Mouse (Mus musculus) erythroblast, embryonic 14.5 days (primary cell): ENCODE results near the gene Lrig1. TPM values are rescaled to one million over a fixed set of nuclear protein-coding genes. Genes with fewer than 3 reads are reported as not detected.

Source experiments
- H3K27me3 ChIP-seq: 2 replicates; pipeline ENCODE4 v1.6.1; 2012; ENCODE audit warnings: inconsistent platforms; ENCODE audit not compliant: control insufficient read depth
- H3K36me3 ChIP-seq: 2 replicates; pipeline ENCODE4 v1.6.1; 2012; ENCODE audit warnings: mild to moderate bottlenecking, inconsistent platforms; ENCODE audit not compliant: control insufficient read depth
- H3K4me1 ChIP-seq: 2 replicates; pipeline ENCODE4 v1.6.1; 2012; ENCODE audit warnings: inconsistent platforms; ENCODE audit not compliant: control insufficient read depth
- H3K4me3 ChIP-seq: replicated peaks from 2 replicates; pipeline ENCODE3; 2012; ENCODE audit warnings: moderate library complexity, mild to moderate bottlenecking, inconsistent platforms
- H3K9me3 ChIP-seq: 2 replicates; pipeline ENCODE4 v1.6.1; 2012; ENCODE audit warnings: low read length, inconsistent platforms, mixed read lengths; ENCODE audit not compliant: control insufficient read depth
- GATA1 ChIP-seq: IDR thresholded peaks from 2 replicates; pipeline ENCODE4 v1.6.1; 2012; ENCODE audit warnings: low read length, inconsistent platforms, mixed read lengths
- TAL1 ChIP-seq: IDR thresholded peaks from 3 replicates; pipeline ENCODE4 v1.6.1; 2012; ENCODE audit warnings: low read length, inconsistent platforms, mixed read lengths
- polyA plus RNA-seq: library from polyadenylated mRNA; stranded (reverse); fragments of >175 nt; gene quantifications from 2 replicates; pipeline ENCODE4 v1.2.3, GENCODE M21; 2012

Lrig1 gene
- polyA plus RNA-seq, 1 experiment = 0.06 TPM

GRCm38 (mm10) chr6:94599016-94599415 is 100.9 kb downstream of the Lrig1 start:
- Histone ChIP-seq H3K4me1 (peaks cover 2% of the 10 kb centered on the region; the same call in 1 of the 2 replicates), H3K4me3 (no peak overlapping the region), H3K27me3 (no peaks in the 10 kb centered on the region), H3K36me3 (peaks cover 7% of the 10 kb centered on the region), H3K9me3 (no peaks in the 10 kb centered on the region)
- TF ChIP-seq GATA1 (no peak), TAL1 (no peak)

DNA sequence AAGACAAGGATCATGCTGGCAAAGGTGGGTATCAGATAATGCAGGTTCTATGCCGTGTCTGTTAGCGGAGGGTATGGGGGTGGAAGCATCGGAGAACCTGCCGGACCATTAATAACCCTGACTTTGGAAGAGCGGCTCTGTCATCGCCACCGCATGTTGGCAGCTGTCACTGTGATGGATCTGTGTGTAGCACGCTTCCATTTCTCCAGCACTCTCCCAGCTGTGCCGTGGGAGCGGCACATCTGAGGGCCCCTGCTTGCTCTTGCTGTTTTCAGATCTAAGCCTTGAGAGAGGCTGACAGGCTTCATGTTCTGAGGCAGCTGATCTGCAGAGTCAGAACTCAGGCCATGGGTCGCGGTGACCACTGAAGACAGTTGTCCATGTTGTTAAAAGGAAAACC is 101.5 kb downstream of the Lrig1 start:
- no peak overlapping the region for H3K4me3 ChIP-seq
- peaks cover 2% of the 10 kb centered on the region; the same call in 1 of the 2 replicates for H3K4me1 ChIP-seq
- no peaks in the 10 kb centered on the region for H3K9me3 ChIP-seq
- H3K36me3 ChIP-seq = peaks cover 4% of the 10 kb centered on the region; the same call in 1 of the 2 replicates
- no peaks in the 10 kb centered on the region for H3K27me3 ChIP-seq
- TF ChIP-seq GATA1 = no peak

DNA sequence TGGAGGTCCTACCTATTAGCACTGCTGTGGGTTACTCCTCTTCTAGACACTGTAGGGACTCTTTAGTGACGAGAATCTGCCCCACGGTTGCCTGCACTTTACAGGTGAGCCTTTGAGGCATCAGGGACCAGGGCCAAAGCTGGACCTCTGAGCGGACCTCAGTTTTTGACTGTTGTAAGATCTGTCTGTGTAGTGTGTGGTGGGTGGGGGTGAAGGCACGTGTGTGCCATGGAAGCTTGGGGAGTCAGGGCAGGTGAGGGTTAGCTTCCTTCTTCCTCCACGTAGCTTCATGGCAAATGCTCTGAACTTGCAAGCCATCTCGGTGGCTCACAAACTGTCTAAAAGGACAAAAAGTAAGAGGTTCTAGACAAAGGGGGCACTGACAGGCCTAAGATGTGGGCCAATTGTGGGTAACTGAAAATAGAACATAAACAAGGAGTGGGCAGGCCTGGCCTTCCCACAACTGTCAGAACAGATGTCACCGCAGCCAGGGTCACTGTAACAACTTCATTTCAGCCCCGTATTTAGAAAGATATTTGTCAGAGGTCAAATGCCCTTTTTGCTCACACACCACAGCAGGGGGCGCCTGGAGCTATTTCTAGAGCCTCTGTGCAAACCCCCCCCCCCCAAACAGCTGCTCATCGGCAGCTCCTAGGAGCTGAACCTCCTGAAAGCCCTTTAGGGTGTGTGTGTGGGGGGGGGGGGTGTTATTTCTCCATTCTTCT is 103.0 kb downstream of the Lrig1 start:
- H3K9me3 ChIP-seq = no peaks in the 10 kb centered on the region
- peaks cover 3% of the 10 kb centered on the region; the same call in 1 of the 2 replicates for H3K36me3 ChIP-seq
- H3K27me3 ChIP-seq = no peaks in the 10 kb centered on the region
- TF ChIP-seq GATA1 (no peak), TAL1 (no peak)
- H3K4me1 ChIP-seq = peaks cover 2% of the 10 kb centered on the region; the same call in 1 of the 2 replicates
- no peak overlapping the region for H3K4me3 ChIP-seq

GRCm38 (mm10) chr6:94596051-94596760 is 103.8 kb downstream of the Lrig1 start:
- Histone ChIP-seq H3K4me1 (peaks cover 2% of the 10 kb centered on the region; the same call in 1 of the 2 replicates), H3K36me3 (no peaks in the 10 kb centered on the region; the same call in 1 of the 2 replicates), H3K9me3 (no peaks in the 10 kb centered on the region), H3K27me3 (no peaks in the 10 kb centered on the region), H3K4me3 (no peak overlapping the region)
- TF ChIP-seq GATA1 = no peak
- TF ChIP-seq TAL1 = no peak

DNA sequence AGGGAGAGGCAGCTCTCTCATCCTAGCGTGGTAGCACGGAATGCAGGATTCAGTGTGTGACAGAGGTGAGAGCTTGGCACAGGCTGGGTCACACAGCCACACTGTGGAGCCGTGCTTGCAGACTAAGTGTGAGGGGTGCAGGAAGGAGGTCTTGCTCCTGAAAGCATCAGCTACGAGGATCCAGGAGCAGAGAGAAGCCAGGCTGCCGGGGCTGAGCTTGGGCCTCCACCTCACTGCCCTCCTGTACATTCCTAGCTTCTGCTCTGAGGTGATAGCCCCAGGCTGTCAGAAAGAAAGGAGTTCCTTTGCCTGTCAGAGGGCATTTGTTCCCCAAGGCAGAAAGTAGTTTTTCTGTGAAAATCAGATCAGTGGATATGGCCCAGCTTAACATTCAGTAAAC is 104.8 kb downstream of the Lrig1 start:
- Histone ChIP-seq H3K4me1 (peaks cover 2% of the 10 kb centered on the region; the same call in 1 of the 2 replicates), H3K27me3 (no peaks in the 10 kb centered on the region), H3K9me3 (no peaks in the 10 kb centered on the region), H3K4me3 (no peak overlapping the region), H3K36me3 (no peaks in the 10 kb centered on the region)
- TF ChIP-seq GATA1 (no peak), TAL1 (no peak)

DNA sequence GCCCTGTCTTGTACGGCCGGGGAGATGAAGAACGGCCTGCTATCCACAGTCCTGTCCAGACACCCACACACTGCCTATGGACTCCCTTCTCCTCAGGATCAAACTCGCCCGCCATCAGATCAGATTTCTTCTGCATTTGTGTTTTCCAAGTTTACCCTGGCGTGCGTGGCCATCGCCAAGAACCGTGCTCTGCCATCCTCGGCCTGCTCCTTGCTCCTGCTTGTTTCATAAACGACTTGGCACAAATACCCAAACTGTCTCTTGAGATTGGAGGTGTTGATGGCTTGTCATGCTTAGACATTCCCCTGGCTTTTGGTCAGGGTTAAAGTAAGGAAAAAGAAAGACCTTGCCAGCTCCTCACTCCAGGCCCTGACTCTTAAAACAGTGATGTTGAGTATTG is 105.2 kb downstream of the Lrig1 start:
- TF ChIP-seq TAL1 (no peak), GATA1 (no peak)
- Histone ChIP-seq H3K4me1 (peaks cover 2% of the 10 kb centered on the region; the same call in 1 of the 2 replicates), H3K4me3 (no peak overlapping the region), H3K9me3 (no peaks in the 10 kb centered on the region), H3K36me3 (no peaks in the 10 kb centered on the region), H3K27me3 (no peaks in the 10 kb centered on the region)

GRCm38 (mm10) chr6:94594096-94594665 is 105.8 kb downstream of the Lrig1 start:
- Histone ChIP-seq H3K4me1 (peaks cover 2% of the 10 kb centered on the region; the same call in 1 of the 2 replicates), H3K9me3 (no peaks in the 10 kb centered on the region), H3K36me3 (no peaks in the 10 kb centered on the region), H3K4me3 (no peak overlapping the region), H3K27me3 (no peaks in the 10 kb centered on the region)
- TF ChIP-seq GATA1 (no peak), TAL1 (no peak)

GRCm38 (mm10) chr6:94592710-94593109 is 107.2 kb downstream of the Lrig1 start:
- H3K4me3 ChIP-seq = no peak overlapping the region
- H3K9me3 ChIP-seq = peaks cover 2% of the 10 kb centered on the region; the same call in 1 of the 2 replicates
- H3K36me3 ChIP-seq = no peaks in the 10 kb centered on the region
- no peaks in the 10 kb centered on the region for H3K27me3 ChIP-seq
- no peaks in the 10 kb centered on the region for H3K4me1 ChIP-seq
- TF ChIP-seq TAL1 (no peak), GATA1 (no peak)

- no peaks in the 10 kb centered on the region for H3K4me1 ChIP-seq
- H3K36me3 ChIP-seq = no peaks in the 10 kb centered on the region
- H3K27me3 ChIP-seq = no peaks in the 10 kb centered on the region
- H3K4me3 ChIP-seq = no peak overlapping the region
- TF ChIP-seq GATA1 (no peak), TAL1 (no peak)
- H3K9me3 ChIP-seq = peaks cover 2% of the 10 kb centered on the region; the same call in 1 of the 2 replicates
These were observed 107.7 kb downstream of the Lrig1 start for GRCm38 (mm10) chr6:94592243-94592642.
